Comparison of ENCODE assay signal across 14 mouse cellular contexts in the genomic region with DNA sequence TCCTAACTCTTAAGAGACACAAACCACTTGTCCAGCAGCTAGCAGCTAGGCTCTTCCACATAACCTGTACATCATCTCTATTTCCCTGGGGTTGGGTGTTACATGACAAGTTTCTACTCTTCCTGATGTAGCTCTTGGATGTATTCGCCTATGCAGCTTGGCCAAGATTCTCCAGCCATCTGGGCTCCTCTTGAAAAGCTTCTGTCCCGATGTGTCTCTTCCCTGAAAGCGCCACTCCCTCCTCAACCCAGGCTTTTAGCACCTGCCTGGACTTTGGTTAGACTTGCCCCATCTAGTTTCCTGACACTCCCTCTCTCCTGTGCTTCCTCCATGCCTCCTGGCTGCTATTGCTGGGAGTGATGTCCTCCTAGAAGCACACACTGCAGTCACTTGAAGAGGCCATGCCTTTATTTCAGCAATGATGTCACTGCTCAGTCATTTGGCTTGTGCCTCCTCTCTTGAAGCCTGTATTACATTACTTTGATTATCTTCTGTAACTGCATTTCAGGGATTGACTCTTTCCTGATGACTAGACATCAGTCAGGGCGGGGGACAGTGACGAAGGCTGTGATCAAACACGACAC. TPM values are rescaled to one million over a fixed set of nuclear protein-coding genes. Genes with fewer than 3 reads are reported as not detected.
A peak's percentile ranks its signal among the peaks of the same experiment; 100 is the strongest.
DNase-seq lines count a peak whose midpoint lies in the region; ATAC-seq lines count a peak whose summit lies in the region.
"Had no signal": no experiment of that assay in that cellular context is flagged by ENCODE, and none has a peak within 500 bp of the region (broad histone marks: within the 10 kb centered on the region; RNA-seq: fewer than 3 reads in every experiment).

No protein-coding gene starts in this region.

- no peak for ATAC-seq in heart, embryonic 11.5 days (replicated peaks; ENCODE audit: insufficient number of reproducible peaks, low FRiP score, low TSS enrichment)
- peak; percentile 66; the same call in 1 of the 2 replicates for ATAC-seq in intestine, embryonic 14.5 days (replicated peaks; ENCODE audit: low FRiP score, low TSS enrichment, low read depth)
- ATAC-seq in hindbrain, embryonic 14.5 days (ENCODE audit: low FRiP score) = no peak
- no peak for ATAC-seq in erythroid progenitor cell, adult 5-6 weeks (replicated peaks; ENCODE audit: low FRiP score, poor library complexity, severe bottlenecking)
- ATAC-seq: CD4-positive, CD25-positive, alpha-beta regulatory T cell, adult 4 months had no signal

- H3K4me2 ChIP-seq in heart, embryonic 11.5 days = peak overlapping the region; percentile 22; the same call in 1 of the 2 replicates
- H3K4me2 ChIP-seq in intestine, embryonic 14.5 days (ENCODE audit: low read length) = no peak overlapping the region
- no peak overlapping the region for H3K4me2 ChIP-seq in hindbrain, embryonic 14.5 days (replicated peaks)
- H3K4me2 ChIP-seq: liver, embryonic 11.5 days had no signal

- no peak overlapping the region for H3K9ac ChIP-seq in heart, embryonic 11.5 days (ENCODE audit: low read depth, low read length)
- no peak overlapping the region for H3K9ac ChIP-seq in intestine, embryonic 14.5 days (ENCODE audit: low read length)
- H3K9ac ChIP-seq in hindbrain, embryonic 14.5 days = no peak overlapping the region

- no peaks in the 10 kb centered on the region for H3K36me3 ChIP-seq in heart, embryonic 11.5 days (ENCODE audit: control insufficient read depth, insufficient read depth, low read length)
- no peaks in the 10 kb centered on the region for H3K36me3 ChIP-seq in embryonic facial prominence, embryonic 10.5 days (replicated peaks)
- H3K36me3 ChIP-seq in intestine, embryonic 14.5 days (ENCODE audit: control insufficient read depth, insufficient read depth, low read length) = no peaks in the 10 kb centered on the region
- H3K36me3 ChIP-seq in hindbrain, embryonic 14.5 days (replicated peaks; ENCODE audit: control insufficient read depth, insufficient read depth) = no peaks in the 10 kb centered on the region

- 61% methylated on average over 6 of the region's 6 CpGs for WGBS in heart, embryonic 11.5 days (ENCODE audit: insufficient replicate concordance)
- 86% methylated on average over 6 of the region's 6 CpGs for WGBS in embryonic facial prominence, embryonic 10.5 days
- 80% methylated on average over 6 of the region's 6 CpGs for WGBS in intestine, embryonic 14.5 days
- WGBS in hindbrain, embryonic 14.5 days = 87% methylated on average over 6 of the region's 6 CpGs

- H3K4me3 ChIP-seq in heart, embryonic 11.5 days (ENCODE audit: low read depth, low read length) = no peak overlapping the region
- no peak overlapping the region for H3K4me3 ChIP-seq in embryonic facial prominence, embryonic 10.5 days
- H3K4me3 ChIP-seq in intestine, embryonic 14.5 days (ENCODE audit: low read depth, low read length) = no peak overlapping the region
- no peak overlapping the region for H3K4me3 ChIP-seq in hindbrain, embryonic 14.5 days (replicated peaks; ENCODE audit: low read length)

- peaks cover 29% of the 10 kb centered on the region for H3K4me1 ChIP-seq in heart, embryonic 11.5 days (ENCODE audit: control insufficient read depth, insufficient read depth, low read length)
- peaks cover 51% of the 10 kb centered on the region for H3K4me1 ChIP-seq in embryonic facial prominence, embryonic 10.5 days
- peaks cover 7% of the 10 kb centered on the region; the same call in 1 of the 2 replicates for H3K4me1 ChIP-seq in intestine, embryonic 14.5 days (replicated peaks; ENCODE audit: control insufficient read depth, insufficient read depth, low read length)
- no peaks in the 10 kb centered on the region for H3K4me1 ChIP-seq in hindbrain, embryonic 14.5 days (replicated peaks; ENCODE audit: control insufficient read depth, insufficient read depth, low read length)

- no peak overlapping the region for H3K27ac ChIP-seq in heart, embryonic 11.5 days (ENCODE audit: low read depth, low read length)
- H3K27ac ChIP-seq in embryonic facial prominence, embryonic 10.5 days (replicated peaks) = no peak overlapping the region
- H3K27ac ChIP-seq in intestine, embryonic 14.5 days (ENCODE audit: low read depth) = no peak overlapping the region
- H3K27ac ChIP-seq in hindbrain, embryonic 14.5 days = no peak overlapping the region

- no peaks in the 10 kb centered on the region for H3K27me3 ChIP-seq in heart, embryonic 11.5 days (ENCODE audit: control insufficient read depth, insufficient read depth, low read length)
- 0 out of 2 replicates have a peak, but pooled peaks cover 7% of the 10 kb centered on the region for H3K27me3 ChIP-seq in embryonic facial prominence, embryonic 10.5 days (replicated peaks; ENCODE audit: low read depth, poor library complexity, severe bottlenecking)
- H3K27me3 ChIP-seq in intestine, embryonic 14.5 days (replicated peaks; ENCODE audit: control insufficient read depth, insufficient read depth, low read length) = no peaks in the 10 kb centered on the region
- H3K27me3 ChIP-seq in hindbrain, embryonic 14.5 days (ENCODE audit: control insufficient read depth, insufficient read depth, low read length) = no peaks in the 10 kb centered on the region

- H3K9me3 ChIP-seq in heart, embryonic 11.5 days (replicated peaks; ENCODE audit: control insufficient read depth, low read length) = no peaks in the 10 kb centered on the region
- H3K9me3 ChIP-seq in embryonic facial prominence, embryonic 10.5 days = no peaks in the 10 kb centered on the region
- no peaks in the 10 kb centered on the region for H3K9me3 ChIP-seq in intestine, embryonic 14.5 days (ENCODE audit: control insufficient read depth, low read length)
- no peaks in the 10 kb centered on the region for H3K9me3 ChIP-seq in hindbrain, embryonic 14.5 days (ENCODE audit: control insufficient read depth, low read length)

- no peak for DNase-seq in heart, adult 9 months (ENCODE audit: low spot score in 2 of 2)
- peak; percentile 17 for DNase-seq in 3T3-L1 (ENCODE audit: low read depth, low spot score)
- peak; percentile 7 for DNase-seq in embryonic facial prominence, embryonic 10.5 days (ENCODE audit: low spot score)
- DNase-seq in intestine, embryonic 14.5 days (ENCODE audit: low spot score) = no peak
- no peak for DNase-seq in hindbrain, embryonic 14.5 days (ENCODE audit: low spot score)
- DNase-seq: cerebellum, adult 9-11 months; kidney, adult 8-10 months; thymus, postnatal 14 days had no signal

RNA-seq across cellular contexts. Expression of gene March10, which starts 38.3 kb away (rescaled TPM):
- polyA plus RNA-seq in heart, embryonic 11.5 days (2014; fragmentation: Nextera tagmentation; extraction: Ambion mirVana) = 0.19 and 0.30 TPM in 2 replicates
- 0.06 and 0.16 TPM in 2 replicates for polyA plus RNA-seq in embryonic facial prominence, embryonic 10.5 days (2016; fragmentation: Nextera tagmentation; extraction: Ambion mirVana)
- polyA plus RNA-seq in intestine, embryonic 14.5 days (2014; fragmentation: Nextera tagmentation; extraction: Ambion mirVana) = not detected in 2 replicates
- polyA plus RNA-seq in hindbrain, embryonic 14.5 days (2014; fragmentation: Nextera tagmentation; extraction: Ambion mirVana) = 0.41 and 0.60 TPM in 2 replicates
- total RNA-seq in erythroid progenitor cell, adult 5-6 weeks (2015; ENCODE audit: low replicate concordance) = not detected in 2 replicates
- not detected in 2 replicates for total RNA-seq in erythroid progenitor cell, adult 5-6 weeks (2017; ENCODE audit: low replicate concordance)
- total RNA-seq: heart, postnatal 14 days; monocyte, adult 5-6 weeks had no signal
- polyA plus RNA-seq: CD4-positive, CD25-positive, alpha-beta regulatory T cell, adult 4 months; liver, embryonic 11.5 days had no signal

Comparison
In these comparisons a context has a peak if more than half of its experiments do, and no peak if none do; other contexts are left out.
1. DNase-seq: peak in 3T3-L1 (single experiment) and embryonic facial prominence, embryonic 10.5 days (single experiment); none in heart, adult 9 months (0 of 2), intestine, embryonic 14.5 days (single experiment) and hindbrain, embryonic 14.5 days (single experiment).